Mouse (Mus musculus) limb, embryonic 13.5 days (tissue): ENCODE measurements around the gene Zfp710. TPM values are rescaled to one million over a fixed set of nuclear protein-coding genes. Genes with fewer than 3 reads are reported as not detected.

Experiments
- ATAC-seq: fragments of 200-750 bp; cut with Nextera tagmentation; 2 replicates; pipeline ENCODE4 v1.8.0; 2017; ENCODE audit warnings: low read depth, moderate number of reproducible peaks, moderate TSS enrichment; ENCODE audit not compliant: low FRiP score
- H3K27ac ChIP-seq: fragments of 300-500 bp; sonication (generic); 2 replicates; pipeline ENCODE4 v1.5.1; 2015; ENCODE audit warnings: inconsistent platforms, mild to moderate bottlenecking, moderate library complexity
- H3K27me3 ChIP-seq: fragments of 300-500 bp; sonication (generic); 2 replicates; pipeline ENCODE4 v1.6.1; 2015; ENCODE audit warnings: mild to moderate bottlenecking, inconsistent platforms
- H3K36me3 ChIP-seq: fragments of 300-500 bp; sonication (generic); 2 replicates; pipeline ENCODE4 v1.6.1; 2015; ENCODE audit warnings: inconsistent platforms, mild to moderate bottlenecking, moderate library complexity
- H3K4me1 ChIP-seq: fragments of 300-500 bp; sonication (generic); 2 replicates; pipeline ENCODE4 v1.6.1; 2015; ENCODE audit warnings: inconsistent platforms
- H3K4me2 ChIP-seq: fragments of 300-500 bp; sonication (generic); replicated peaks from 2 replicates; pipeline ENCODE4 v1.6.1; 2015; ENCODE audit warnings: inconsistent platforms, mild to moderate bottlenecking, moderate library complexity
- H3K4me3 ChIP-seq: fragments of 300-500 bp; sonication (generic); 2 replicates; pipeline ENCODE4 v1.5.1; 2015; ENCODE audit warnings: moderate library complexity, mild to moderate bottlenecking, inconsistent platforms
- H3K9ac ChIP-seq: fragments of 300-500 bp; sonication (generic); 2 replicates; pipeline ENCODE4 v1.6.1; 2015; ENCODE audit warnings: mild to moderate bottlenecking, inconsistent platforms
- H3K9me3 ChIP-seq: fragments of 300-500 bp; sonication (generic); 2 replicates; pipeline ENCODE4 v1.6.1; 2016; ENCODE audit warnings: inconsistent platforms
- WGBS: fragments of 180-500 bp; shearing (Covaris S2); methylation state at CpG from one replicate; pipeline ENCODE4 v1.1.7; 2015; 5-methylcytosine and 5-hydroxymethylcytosine counted together
- polyA plus RNA-seq: library from polyadenylated mRNA; unstranded; fragments of >200 nt; fragmentation: Nextera tagmentation; extraction: Ambion mirVana; gene quantifications from 2 replicates; pipeline ENCODE4 v1.2.1, GENCODE M21; 2015

Zfp710 gene
- polyA plus RNA-seq, 1 experiment from 2014 or later: 15.9 TPM

GRCm38 (mm10) chr7:80091004-80091865, 66.6 kb downstream of the Zfp710 start:
- no peak for ATAC-seq
- Histone ChIP-seq H3K9me3 (no peaks in the 10 kb centered on the region), H3K27ac (no peak overlapping the region), H3K36me3 (peaks cover 97% of the 10 kb centered on the region), H3K4me1 (peaks cover 3% of the 10 kb centered on the region; the same call in 1 of the 2 replicates), H3K4me2 (no peak overlapping the region), H3K27me3 (no peaks in the 10 kb centered on the region), H3K4me3 (no peak overlapping the region), H3K9ac (no peak overlapping the region)
- 58% methylated on average over 13 of the region's 13 CpGs for WGBS

DNA sequence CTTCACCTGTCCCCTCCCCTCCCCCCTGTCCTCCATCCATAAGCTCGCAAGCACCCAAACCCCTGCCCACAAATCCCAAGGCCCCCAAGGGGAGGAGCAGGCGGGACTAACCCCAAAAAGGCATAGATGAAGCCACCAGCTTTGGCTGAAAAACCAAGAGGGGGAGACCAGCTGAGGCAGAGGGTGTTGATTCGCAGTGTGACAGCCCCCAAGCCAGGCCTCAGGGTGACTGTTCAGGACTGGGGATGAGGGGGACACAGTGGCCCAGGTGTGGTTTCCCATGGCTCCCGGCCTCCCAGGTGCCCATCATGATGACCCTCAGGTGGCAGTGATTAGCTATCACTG, 67.2 kb downstream of the Zfp710 start:
- no peak overlapping the region for H3K4me3 ChIP-seq
- no peaks in the 10 kb centered on the region for H3K27me3 ChIP-seq
- no peak overlapping the region for H3K4me2 ChIP-seq
- no peak overlapping the region for H3K27ac ChIP-seq
- WGBS: 73% methylated on average over 4 of the region's 4 CpGs
- peaks cover 3% of the 10 kb centered on the region; the same call in 1 of the 2 replicates for H3K4me1 ChIP-seq
- no peak for ATAC-seq
- peaks cover 97% of the 10 kb centered on the region for H3K36me3 ChIP-seq
- H3K9ac ChIP-seq: no peak overlapping the region
- H3K9me3 ChIP-seq: no peaks in the 10 kb centered on the region

DNA sequence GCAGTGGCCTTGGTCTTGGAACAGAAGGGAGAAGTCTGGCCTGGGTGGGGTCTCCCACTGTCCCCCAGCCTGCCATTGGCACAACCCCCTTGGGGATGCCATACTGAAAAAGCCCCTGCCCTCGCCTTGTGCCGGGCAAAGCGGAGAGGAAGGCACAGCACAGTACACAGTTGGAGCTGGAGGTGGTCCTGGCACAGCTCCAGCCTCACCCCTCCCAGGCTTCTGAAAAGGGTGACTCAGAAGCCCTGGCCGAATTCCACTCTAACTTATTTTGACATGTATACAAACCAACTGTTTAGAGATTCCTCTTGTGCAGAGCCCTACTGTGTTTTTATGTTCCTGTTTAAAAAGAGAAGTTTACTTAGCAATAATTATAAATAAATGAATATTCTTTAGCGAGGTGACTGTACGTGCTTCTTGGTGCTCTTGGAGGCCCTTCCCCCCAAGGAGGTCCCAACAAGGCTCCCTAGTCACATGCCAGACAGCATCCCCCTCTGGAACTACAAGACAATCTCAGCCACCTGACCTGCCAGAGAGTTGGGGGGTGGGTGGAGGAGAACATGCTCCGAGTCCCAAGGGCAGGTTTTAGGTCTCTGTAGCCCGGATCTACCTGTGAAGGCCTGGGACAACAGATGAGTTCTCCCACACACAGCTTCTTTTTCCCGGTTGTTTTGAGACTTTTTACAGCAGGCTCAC, 67.9 kb downstream of the Zfp710 start:
- H3K4me3 ChIP-seq: no peak overlapping the region
- H3K9me3 ChIP-seq: no peaks in the 10 kb centered on the region
- H3K4me1 ChIP-seq: peaks cover 3% of the 10 kb centered on the region; the same call in 1 of the 2 replicates
- ATAC-seq: no peak
- no peak overlapping the region for H3K4me2 ChIP-seq
- H3K27me3 ChIP-seq: no peaks in the 10 kb centered on the region
- H3K36me3 ChIP-seq: peaks cover 97% of the 10 kb centered on the region
- WGBS: 77% methylated on average over 9 of the region's 9 CpGs
- H3K27ac ChIP-seq: no peak overlapping the region
- H3K9ac ChIP-seq: no peak overlapping the region

DNA sequence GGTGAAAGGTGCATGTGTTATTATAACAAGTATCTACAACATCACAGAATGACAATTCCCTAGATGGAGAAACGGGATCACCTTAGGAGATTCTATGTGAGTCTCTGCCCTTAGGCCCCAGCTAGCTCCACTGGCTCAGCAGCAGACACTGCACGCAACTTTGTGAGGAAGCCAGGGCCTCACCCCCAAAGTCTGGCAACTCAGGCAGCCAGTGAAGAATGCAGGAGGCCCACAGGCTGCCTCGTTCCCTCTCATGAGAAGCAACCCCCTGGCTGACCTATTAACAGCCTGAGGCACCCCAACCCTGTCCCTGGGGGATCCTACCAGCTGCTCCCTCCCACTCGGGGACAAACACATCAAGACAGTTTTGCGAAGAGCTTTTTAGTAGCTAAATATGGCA, 69.9 kb downstream of the Zfp710 start:
- H3K36me3 ChIP-seq: peaks cover 98% of the 10 kb centered on the region
- no peak overlapping the region for H3K9ac ChIP-seq
- H3K4me3 ChIP-seq: no peak overlapping the region
- no peak overlapping the region for H3K27ac ChIP-seq
- 75% methylated on average over 5 of the region's 5 CpGs for WGBS
- no peak for ATAC-seq
- no peaks in the 10 kb centered on the region for H3K27me3 ChIP-seq
- H3K4me2 ChIP-seq: no peak overlapping the region
- no peaks in the 10 kb centered on the region for H3K9me3 ChIP-seq
- peaks cover 3% of the 10 kb centered on the region; the same call in 1 of the 2 replicates for H3K4me1 ChIP-seq

DNA sequence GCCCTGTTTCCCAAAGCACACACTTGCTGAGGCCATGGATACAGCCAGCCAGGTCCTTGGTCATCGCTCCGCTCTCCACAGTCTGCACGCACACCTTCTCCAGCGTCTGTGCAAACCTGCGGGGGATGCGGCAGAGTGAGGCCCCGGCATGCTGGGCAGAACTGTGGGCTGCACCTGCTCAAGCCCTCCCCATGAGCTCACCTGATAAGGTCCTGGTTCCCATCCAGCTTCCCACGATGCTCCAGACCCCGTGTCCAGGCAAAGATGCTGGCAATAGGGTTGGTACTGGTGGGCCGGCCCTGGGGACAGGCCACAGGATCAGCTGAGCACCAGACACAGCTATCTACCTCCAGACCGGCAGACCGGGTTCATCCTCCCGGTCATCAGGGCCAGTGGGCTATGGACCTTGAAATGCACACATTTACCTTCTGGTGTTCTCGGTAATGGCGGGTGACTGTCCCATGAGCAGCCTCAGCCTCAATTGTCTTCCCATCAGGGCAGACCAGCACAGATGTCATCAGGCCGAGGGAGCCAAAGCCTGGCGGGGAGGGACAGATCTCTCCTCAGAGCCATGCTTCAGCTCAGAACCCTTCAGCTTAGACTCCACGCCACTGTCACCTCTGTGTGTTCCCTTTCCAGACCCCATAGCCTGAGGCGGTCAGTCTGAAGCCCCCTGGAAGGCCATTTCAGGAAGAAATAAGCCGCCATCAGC, 71.1 kb downstream of the Zfp710 start:
- WGBS: 95% methylated on average over 20 of the region's 20 CpGs
- H3K27me3 ChIP-seq: no peaks in the 10 kb centered on the region
- no peak overlapping the region; the same call in 1 of the 2 replicates for H3K27ac ChIP-seq
- ATAC-seq: no peak
- no peak overlapping the region for H3K4me3 ChIP-seq
- peaks cover 98% of the 10 kb centered on the region for H3K36me3 ChIP-seq
- peaks cover 3% of the 10 kb centered on the region; the same call in 1 of the 2 replicates for H3K4me1 ChIP-seq
- no peaks in the 10 kb centered on the region for H3K9me3 ChIP-seq
- no peak overlapping the region for H3K9ac ChIP-seq
- H3K4me2 ChIP-seq: no peak overlapping the region

DNA sequence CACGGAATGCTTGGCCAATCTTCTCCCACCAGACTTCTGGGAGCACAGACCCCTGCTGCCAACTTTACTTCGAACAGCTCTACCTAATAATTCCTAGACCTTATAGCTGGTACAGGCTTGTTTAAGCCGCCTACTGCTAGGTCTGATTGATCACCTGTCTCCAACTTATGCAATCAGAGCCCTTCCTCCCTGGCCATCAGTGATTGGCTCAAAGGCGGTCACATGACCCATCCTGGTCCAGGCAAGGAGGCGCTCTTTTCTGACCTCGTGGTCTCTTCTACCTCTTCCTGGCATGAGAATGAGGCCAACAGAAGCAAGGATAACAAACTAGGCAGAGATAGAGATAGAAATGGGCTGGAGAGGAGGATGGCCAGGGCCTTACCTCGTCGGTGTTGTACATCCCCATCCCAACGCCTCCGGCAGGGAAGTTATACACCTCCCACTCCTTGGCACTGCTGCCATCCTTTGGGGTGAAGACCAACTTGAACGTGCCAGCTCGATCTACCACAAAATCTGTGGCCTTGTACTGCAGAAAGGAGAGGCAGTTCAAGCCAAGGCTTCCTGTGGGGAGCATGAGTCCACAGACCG, 73.9 kb downstream of the Zfp710 start:
- Histone ChIP-seq H3K27ac (no peak overlapping the region), H3K27me3 (no peaks in the 10 kb centered on the region), H3K4me3 (no peak overlapping the region), H3K4me2 (no peak overlapping the region), H3K9ac (no peak overlapping the region), H3K9me3 (no peaks in the 10 kb centered on the region), H3K36me3 (peaks cover 100% of the 10 kb centered on the region), H3K4me1 (no peaks in the 10 kb centered on the region)
- ATAC-seq: no peak
- WGBS: 95% methylated on average over 13 of the region's 13 CpGs

GRCm38 (mm10) chr7:80103335-80103734, 78.7 kb downstream of the Zfp710 start:
- Histone ChIP-seq H3K9me3 (no peaks in the 10 kb centered on the region), H3K27me3 (no peaks in the 10 kb centered on the region), H3K4me1 (0 out of 2 replicates have a peak, but pooled peaks cover 5% of the 10 kb centered on the region), H3K4me2 (no peak overlapping the region), H3K36me3 (peaks cover 80% of the 10 kb centered on the region), H3K9ac (no peak overlapping the region; the same call in 1 of the 2 replicates), H3K27ac (no peak overlapping the region), H3K4me3 (no peak overlapping the region)
- WGBS: 83% methylated on average over 3 of the region's 3 CpGs
- no peak for ATAC-seq

- no peak overlapping the region for H3K9ac ChIP-seq
- WGBS: 93% methylated on average over 4 of the region's 4 CpGs
Observed at GRCm38 (mm10) chr7:80105637-80106390, 81.2 kb downstream of the Zfp710 start.

GRCm38 (mm10) chr7:80106441-80106840, 81.8 kb downstream of the Zfp710 start:
- WGBS: 100% methylated on average over 1 of the region's 1 CpGs
- H3K4me1 ChIP-seq: peaks cover 11% of the 10 kb centered on the region
- peaks cover 73% of the 10 kb centered on the region for H3K36me3 ChIP-seq
- H3K9me3 ChIP-seq: no peaks in the 10 kb centered on the region
- H3K27me3 ChIP-seq: no peaks in the 10 kb centered on the region
- ATAC-seq: no peak
- no peak overlapping the region for H3K9ac ChIP-seq
- H3K4me2 ChIP-seq: no peak overlapping the region
- H3K4me3 ChIP-seq: no peak overlapping the region
- H3K27ac ChIP-seq: no peak overlapping the region

More at GRCm38 (mm10) chr7:80105637-80106390, 81.2 kb downstream of the Zfp710 start:
- Histone ChIP-seq H3K4me2 (no peak overlapping the region), H3K36me3 (peaks cover 76% of the 10 kb centered on the region), H3K27ac (no peak overlapping the region), H3K9me3 (no peaks in the 10 kb centered on the region), H3K27me3 (no peaks in the 10 kb centered on the region), H3K4me3 (no peak overlapping the region), H3K4me1 (0 out of 2 replicates have a peak, but pooled peaks cover 5% of the 10 kb centered on the region)
- no peak for ATAC-seq

- Histone ChIP-seq H3K9ac (no peak overlapping the region), H3K27me3 (no peaks in the 10 kb centered on the region), H3K9me3 (no peaks in the 10 kb centered on the region), H3K4me3 (no peak overlapping the region), H3K36me3 (peaks cover 58% of the 10 kb centered on the region), H3K27ac (no peak overlapping the region), H3K4me2 (no peak overlapping the region), H3K4me1 (peaks cover 41% of the 10 kb centered on the region)
- no peak for ATAC-seq
- 81% methylated on average over 9 of the region's 9 CpGs for WGBS
Observed at GRCm38 (mm10) chr7:80111066-80112045, 86.7 kb downstream of the Zfp710 start.
